Comparison of ENCODE assay signal across 8 mouse cellular contexts in the genomic region with DNA sequence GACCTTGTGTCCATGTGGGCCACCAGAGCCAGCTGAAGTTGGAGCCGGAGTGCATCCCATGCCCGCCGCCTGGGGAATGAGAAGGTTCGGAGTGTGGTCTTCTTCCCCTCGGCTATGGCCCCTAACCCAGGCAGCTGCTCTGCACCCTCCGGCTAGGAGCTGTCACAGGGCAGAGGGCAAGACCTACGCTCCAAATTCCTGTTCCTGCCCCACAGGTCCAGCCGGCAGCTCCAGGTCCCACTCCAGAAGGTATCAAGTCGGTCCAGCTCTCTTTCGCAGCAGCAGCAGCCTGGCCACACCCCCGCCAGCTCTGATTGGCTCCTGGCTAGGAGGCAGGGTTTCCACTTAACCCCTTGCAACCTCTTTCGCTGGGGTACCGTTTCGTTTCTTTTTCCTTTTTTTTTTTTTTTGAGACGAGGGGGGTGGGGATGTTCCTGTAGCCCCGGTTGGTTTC. TPM values are rescaled to one million over a fixed set of nuclear protein-coding genes. Genes with fewer than 3 reads are reported as not detected.
DNase-seq lines count a peak whose midpoint lies in the region; ATAC-seq and TF ChIP-seq lines count a peak whose summit lies in the region.

No protein-coding gene starts in this region.

- H3K27ac ChIP-seq in ES-Bruce4 (ENCODE audit: insufficient read depth, low read length) = no peak overlapping the region
- no peak overlapping the region for H3K27ac ChIP-seq in forebrain, embryonic 14.5 days (ENCODE audit: low read depth, low read length)
- H3K27ac ChIP-seq in neural tube, embryonic 15.5 days (replicated peaks) = no peak overlapping the region

- no peak for TF ChIP-seq EP300 in ES-Bruce4 (IDR thresholded peaks at IDR 0.05; ENCODE audit: insufficient read depth, low read depth, low read length)

- DNase-seq in forebrain, embryonic 14.5 days (ENCODE audit: low spot score) = peak; percentile 86
- peak; percentile 83 to 87 for DNase-seq in heart, postnatal 10 days
- peak; percentile 85 to 90 for DNase-seq in kidney, postnatal 4 days
- peak; percentile 86 to 89 for DNase-seq in lung, adult 18-20 months
- peak; percentile 69 for DNase-seq in thymus, postnatal 0 days (ENCODE audit: low spot score)

- under 1% methylated on average over 16 of the region's 16 CpGs for WGBS in forebrain, embryonic 14.5 days
- WGBS in neural tube, embryonic 15.5 days = under 1% methylated on average over 16 of the region's 16 CpGs

- H3K4me3 ChIP-seq in ES-Bruce4 (ENCODE audit: low read depth, low read length) = peak overlapping the region; percentile 79
- peak overlapping the region; percentile 36 for H3K4me3 ChIP-seq in forebrain, embryonic 14.5 days (ENCODE audit: low read depth, low read length)
- peak overlapping the region; percentile 60 for H3K4me3 ChIP-seq in neural tube, embryonic 15.5 days (replicated peaks)

- peak overlapping the region; percentile 79 for H3K4me2 ChIP-seq in forebrain, embryonic 14.5 days (ENCODE audit: low read length)
- peak overlapping the region; percentile 99 for H3K4me2 ChIP-seq in neural tube, embryonic 15.5 days

- peak overlapping the region; percentile 33; the same call in 1 of the 2 replicates for H3K9ac ChIP-seq in ES-Bruce4 (ENCODE audit: low read depth, poor library complexity, severe bottlenecking)
- H3K9ac ChIP-seq in forebrain, embryonic 14.5 days (ENCODE audit: low read length) = peak overlapping the region; percentile 59
- peak overlapping the region; percentile 64 for H3K9ac ChIP-seq in neural tube, embryonic 15.5 days (replicated peaks)

- peaks cover 6% of the 10 kb centered on the region for H3K4me1 ChIP-seq in ES-Bruce4 (ENCODE audit: control insufficient read depth, insufficient read depth, low read length)
- peaks cover 6% of the 10 kb centered on the region for H3K4me1 ChIP-seq in forebrain, embryonic 14.5 days (ENCODE audit: control insufficient read depth, insufficient read depth, low read length)
- H3K4me1 ChIP-seq in neural tube, embryonic 15.5 days = peaks cover 23% of the 10 kb centered on the region

- no peaks in the 10 kb centered on the region for H3K27me3 ChIP-seq in ES-Bruce4 (ENCODE audit: control insufficient read depth, insufficient read depth, low read length, poor library complexity, severe bottlenecking)
- peaks cover 29% of the 10 kb centered on the region for H3K27me3 ChIP-seq in forebrain, embryonic 14.5 days (replicated peaks; ENCODE audit: control insufficient read depth, insufficient read depth, low read length)
- peaks cover 46% of the 10 kb centered on the region for H3K27me3 ChIP-seq in neural tube, embryonic 15.5 days (replicated peaks)

- H3K36me3 ChIP-seq in ES-Bruce4 (ENCODE audit: control insufficient read depth, insufficient read depth, low read length, poor library complexity, severe bottlenecking) = no peaks in the 10 kb centered on the region
- H3K36me3 ChIP-seq in forebrain, embryonic 14.5 days (ENCODE audit: control insufficient read depth, insufficient read depth, low read length) = no peaks in the 10 kb centered on the region
- no peaks in the 10 kb centered on the region for H3K36me3 ChIP-seq in neural tube, embryonic 15.5 days

- intact Hi-C loops in heart, postnatal 10 days (cut with DNase I) = loop anchor here (5.0 kb wide), 1 partner anchor 185 kb away; the partner anchor contains the start of gene Cep85

- H3K9me3 ChIP-seq in ES-Bruce4 (replicated peaks; ENCODE audit: control insufficient read depth, insufficient read depth, low read length, poor library complexity, severe bottlenecking) = no peaks in the 10 kb centered on the region
- H3K9me3 ChIP-seq in forebrain, embryonic 14.5 days (replicated peaks; ENCODE audit: control insufficient read depth, low read length) = no peaks in the 10 kb centered on the region
- H3K9me3 ChIP-seq in neural tube, embryonic 15.5 days (replicated peaks) = no peaks in the 10 kb centered on the region

- TF ChIP-seq CTCF in ES-Bruce4 (IDR thresholded peaks at IDR 0.05; ENCODE audit: low read depth, low read length) = no peak

- TF ChIP-seq POLR2A in ES-Bruce4 (IDR thresholded peaks at IDR 0.05; ENCODE audit: insufficient read depth, low read length) = no peak

- ATAC-seq in cerebellum, adult (ENCODE audit: insufficient number of reproducible peaks, low FRiP score, low TSS enrichment) = peak; percentile 82; the same call in 1 of the 2 replicates
- peak; percentile 91 for ATAC-seq in forebrain, embryonic 14.5 days
- ATAC-seq in neural tube, embryonic 15.5 days (ENCODE audit: low FRiP score) = peak; percentile 87

RNA-seq across cellular contexts. Expression of gene Extl1, which starts 11.3 kb away (rescaled TPM):
- 3.3 and 3.9 TPM in 2 replicates for polyA plus RNA-seq in ES-Bruce4 (2011; ENCODE audit: insufficient read depth, insufficient read length, low read depth, missing spikeins)
- polyA plus RNA-seq in forebrain, embryonic 14.5 days (2014; fragmentation: Nextera tagmentation; extraction: Ambion mirVana) = 0.14 and 0.25 TPM in 2 replicates
- 1 to 10 TPM; 4.2 to 5.4 TPM for total RNA-seq in heart, postnatal 10 days (2021)
- 0.75 and 1.2 TPM in 2 replicates for polyA plus RNA-seq in neural tube, embryonic 15.5 days (2015; fragmentation: Nextera tagmentation; extraction: Ambion mirVana)
- polyA plus RNA-seq in thymus, postnatal 0 days (2015; fragmentation: Nextera tagmentation; extraction: Ambion mirVana) = 2.9 and 3.3 TPM in 2 replicates

RNA-seq across cellular contexts. Expression of gene Pafah2, which starts 23.8 kb away (rescaled TPM):
- polyA plus RNA-seq in ES-Bruce4 (2011; ENCODE audit: insufficient read depth, insufficient read length, low read depth, missing spikeins) = 16.4 and 16.5 TPM in 2 replicates
- polyA plus RNA-seq in forebrain, embryonic 14.5 days (2014; fragmentation: Nextera tagmentation; extraction: Ambion mirVana) = 7.6 and 9.8 TPM in 2 replicates
- total RNA-seq in heart, postnatal 10 days (2021) = 10 to 100 TPM in 1 of 2 experiments, 1 to 10 TPM in 1; 9.6 to 10.2 TPM
- 7.5 and 8.9 TPM in 2 replicates for polyA plus RNA-seq in neural tube, embryonic 15.5 days (2015; fragmentation: Nextera tagmentation; extraction: Ambion mirVana)
- 4.6 and 5.3 TPM in 2 replicates for polyA plus RNA-seq in thymus, postnatal 0 days (2015; fragmentation: Nextera tagmentation; extraction: Ambion mirVana)

RNA-seq across cellular contexts. Expression of gene Slc30a2, which starts 29.3 kb away (rescaled TPM):
- polyA plus RNA-seq in ES-Bruce4 (2011; ENCODE audit: insufficient read depth, insufficient read length, low read depth, missing spikeins) = 3.9 and 4.9 TPM in 2 replicates
- polyA plus RNA-seq in forebrain, embryonic 14.5 days (2014; fragmentation: Nextera tagmentation; extraction: Ambion mirVana) = 0.05 and 0.06 TPM in 2 replicates
- under 1 TPM; 0.12 to 0.69 TPM for total RNA-seq in heart, postnatal 10 days (2021)
- 0.14 and 0.20 TPM in 2 replicates for polyA plus RNA-seq in neural tube, embryonic 15.5 days (2015; fragmentation: Nextera tagmentation; extraction: Ambion mirVana)
- 0.17 and 0.40 TPM in 2 replicates for polyA plus RNA-seq in thymus, postnatal 0 days (2015; fragmentation: Nextera tagmentation; extraction: Ambion mirVana)

RNA-seq across cellular contexts. Expression of gene Trim63, which starts 57.4 kb away (rescaled TPM):
- 5.4 and 7.4 TPM in 2 replicates for polyA plus RNA-seq in ES-Bruce4 (2011; ENCODE audit: insufficient read depth, insufficient read length, low read depth, missing spikeins)
- not detected in 2 replicates for polyA plus RNA-seq in forebrain, embryonic 14.5 days (2014; fragmentation: Nextera tagmentation; extraction: Ambion mirVana)
- total RNA-seq in heart, postnatal 10 days (2021) = 100 to 1,000 TPM; 238 to 242 TPM
- polyA plus RNA-seq in neural tube, embryonic 15.5 days (2015; fragmentation: Nextera tagmentation; extraction: Ambion mirVana) = 1.2 and 1.4 TPM in 2 replicates
- polyA plus RNA-seq in thymus, postnatal 0 days (2015; fragmentation: Nextera tagmentation; extraction: Ambion mirVana) = 1.1 and 1.3 TPM in 2 replicates
